Mouse (Mus musculus) cerebellum, adult (tissue): Measurements from ENCODE around the gene Trappc3l.
A peak's percentile ranks its signal among the peaks of the same experiment; 100 is the strongest.
"Not testable (repeated sequence)": the region's sequence is repeated elsewhere in the genome, so short reads cannot be mapped to it uniquely, and the experiment has no call there.

ENCODE experiments used
- ATAC-seq: cut with Nextera tagmentation; 2 replicates; pipeline ENCODE4 v1.9.2; 2017; ENCODE audit warnings: mild to moderate bottlenecking, moderate library complexity, mixed read lengths; ENCODE audit not compliant: insufficient number of reproducible peaks, low FRiP score, low TSS enrichment

Trappc3l gene

GRCm38 (mm10) chr10:34037401-34037800 is at the start of gene Trappc3l:
Gene Trappc3l (plus strand): TSS chr10:34037597.
- no peak for ATAC-seq

- ATAC-seq = not testable (repeated sequence)
Measured at GRCm38 (mm10) chr10:33996686-33997085, 40.7 kb upstream of the Trappc3l start.

GRCm38 (mm10) chr10:33998397-33998796 is 39.0 kb upstream of the Trappc3l start:
- no peak for ATAC-seq

GRCm38 (mm10) chr10:34012581-34012980 is 24.8 kb upstream of the Trappc3l start:
- no peak for ATAC-seq

- no peak for ATAC-seq
Measured at GRCm38 (mm10) chr10:34013241-34013640, 24.2 kb upstream of the Trappc3l start.

- ATAC-seq = peak; percentile 12
Measured at GRCm38 (mm10) chr10:34018746-34019301, 18.6 kb upstream of the Trappc3l start.

- peak; percentile 99 for ATAC-seq
Measured at GRCm38 (mm10) chr10:34019302-34020075, 17.9 kb upstream of the Trappc3l start, which contains the start of gene Rwdd1. Gene Rwdd1 (minus strand): TSS chr10:34019624.

GRCm38 (mm10) chr10:34030322-34030721 is 7.1 kb upstream of the Trappc3l start:
- ATAC-seq = no peak

- peak; percentile 81; the same call in 1 of the 2 replicates for ATAC-seq
Measured at GRCm38 (mm10) chr10:34033630-34034305, 3.6 kb upstream of the Trappc3l start.

- peak; percentile 86 for ATAC-seq
Measured at GRCm38 (mm10) chr10:34036587-34036986, 810 bp upstream of the Trappc3l start.

GRCm38 (mm10) chr10:34044210-34044609 is 6.8 kb downstream of the Trappc3l start, which contains the start of gene Calhm4:
Gene Calhm4 (minus strand): TSS chr10:34044310.
- no peak for ATAC-seq

GRCm38 (mm10) chr10:34053987-34054386 is 16.6 kb downstream of the Trappc3l start:
- no peak for ATAC-seq

GRCm38 (mm10) chr10:34066591-34066990 is 29.2 kb downstream of the Trappc3l start:
- no peak for ATAC-seq

GRCm38 (mm10) chr10:34069606-34070005 is 32.2 kb downstream of the Trappc3l start:
- no peak for ATAC-seq

- ATAC-seq = no peak
Measured at GRCm38 (mm10) chr10:34070999-34071492, 33.6 kb downstream of the Trappc3l start.

GRCm38 (mm10) chr10:34071650-34072049 is 34.3 kb downstream of the Trappc3l start:
- no peak for ATAC-seq

- ATAC-seq = no peak
Measured at GRCm38 (mm10) chr10:34074522-34075200, 37.3 kb downstream of the Trappc3l start.

GRCm38 (mm10) chr10:34086514-34086913 is 49.1 kb downstream of the Trappc3l start:
- no peak for ATAC-seq

GRCm38 (mm10) chr10:34088515-34088914 is 51.1 kb downstream of the Trappc3l start:
- ATAC-seq = no peak

- ATAC-seq = no peak
Measured at GRCm38 (mm10) chr10:34089517-34089916, 52.1 kb downstream of the Trappc3l start.
